Mouse (Mus musculus) colon, adult 2 months (tissue): ENCODE data around the gene Vmn2r95. TPM values are rescaled to one million over a fixed set of nuclear protein-coding genes. Genes with fewer than 3 reads are reported as not detected.

ENCODE experiments used
- polyA plus RNA-seq: library from polyadenylated mRNA; depleted of rRNA; stranded (reverse); fragments of >200 nt; gene quantifications from 2 replicates; pipeline ENCODE4 v1.2.3, GENCODE M21; 2012; rRNA removed

Gene Vmn2r95
- not detected in 2 replicates for polyA plus RNA-seq

GRCm38 (mm10) chr17:18423778-18424177 lies at the start of gene Vmn2r95:
Gene Vmn2r95, plus strand, starts transcription at chr17:18424078.

Other genes with a start within 250 kb of the Vmn2r95 start
- gene Vmn2r94, start 146.3 kb upstream of the Vmn2r95 start, polyA plus RNA-seq: not detected in 2 replicates
- not detected in 2 replicates for gene Vmn2r93, start 126.0 kb upstream of the Vmn2r95 start, polyA plus RNA-seq
- not detected in 2 replicates for gene Vmn2r96, start 149.1 kb downstream of the Vmn2r95 start, polyA plus RNA-seq